Mouse (Mus musculus) forelimb bud, embryonic 11.5 days (tissue): ENCODE measurements around the gene Sept8.

ENCODE experiments used
- DNase-seq: peaks from one replicate; pipeline ENCODE4 v3.0.0-alpha.2; 2012; ENCODE audit warnings: low read depth, low spot score

The Sept8 gene

DNA sequence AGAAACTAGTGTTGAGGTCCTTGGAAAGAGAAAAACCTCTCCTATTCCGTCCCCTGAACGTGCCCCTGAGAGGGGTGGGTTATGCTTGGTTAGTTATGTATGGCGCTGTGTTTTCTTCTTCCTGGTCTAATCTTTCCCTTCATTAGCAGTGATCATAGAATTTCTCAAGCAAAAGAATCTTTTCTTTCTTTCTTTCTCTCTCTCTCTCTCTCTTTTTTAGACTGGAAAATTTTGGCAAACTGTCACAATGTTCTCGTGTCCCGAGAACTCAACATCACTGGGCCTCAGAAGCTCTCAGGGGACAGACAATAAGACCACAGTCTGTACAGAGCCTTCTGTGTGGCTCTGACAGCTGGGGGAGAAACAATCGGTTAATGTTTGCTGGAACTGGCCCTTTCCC, 23.6 kb upstream of the Sept8 start:
- no peak for DNase-seq

GRCm38 (mm10) chr11:53496946-53497345, 22.1 kb upstream of the Sept8 start:
- no peak for DNase-seq

- DNase-seq, result no peak
Observed at GRCm38 (mm10) chr11:53500569-53500968, 18.5 kb upstream of the Sept8 start.

GRCm38 (mm10) chr11:53502039-53502765, 16.9 kb upstream of the Sept8 start:
- no peak for DNase-seq

GRCm38 (mm10) chr11:53503738-53504137, 15.3 kb upstream of the Sept8 start:
- no peak for DNase-seq

- no peak for DNase-seq
Observed at GRCm38 (mm10) chr11:53504376-53504775, 14.7 kb upstream of the Sept8 start.

DNA sequence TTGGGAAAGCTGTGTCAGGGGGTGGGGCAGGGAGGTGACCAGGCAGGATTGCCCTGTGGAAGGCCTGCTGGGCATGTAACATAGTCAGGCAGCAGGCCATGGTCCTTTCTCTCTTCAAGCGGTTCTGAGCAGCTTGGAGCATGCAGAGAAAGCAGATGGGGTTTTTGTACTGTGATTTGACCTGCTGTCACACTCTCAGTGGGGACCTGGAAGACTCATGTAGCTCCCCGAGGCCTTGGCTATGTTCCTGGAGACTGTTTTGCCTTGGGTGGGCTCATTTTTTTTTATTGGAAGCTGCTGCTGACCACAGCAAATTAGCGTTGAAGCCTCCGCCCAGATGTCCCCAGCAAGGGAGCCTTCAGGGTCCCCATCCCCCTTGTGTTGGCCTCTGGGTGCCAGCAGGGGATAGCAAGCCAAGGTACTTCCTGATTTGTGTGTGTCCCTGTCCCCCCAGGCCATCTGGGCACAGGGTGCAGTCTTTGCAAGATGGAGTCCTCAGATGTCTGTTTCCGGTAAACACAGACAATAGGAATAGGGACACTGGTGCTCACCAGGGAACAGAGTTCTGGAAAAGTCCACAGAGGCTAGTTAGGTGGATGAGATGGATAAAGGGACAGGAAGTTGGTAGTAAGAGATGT, 13.9 kb upstream of the Sept8 start:
- no peak for DNase-seq

GRCm38 (mm10) chr11:53507098-53507805, 11.8 kb upstream of the Sept8 start:
- DNase-seq, result no peak

GRCm38 (mm10) chr11:53508152-53508551, 10.9 kb upstream of the Sept8 start:
- no peak for DNase-seq

- no peak for DNase-seq
Observed at GRCm38 (mm10) chr11:53508591-53508990, 10.5 kb upstream of the Sept8 start.

GRCm38 (mm10) chr11:53510351-53510750, 8.7 kb upstream of the Sept8 start:
- no peak for DNase-seq

DNA sequence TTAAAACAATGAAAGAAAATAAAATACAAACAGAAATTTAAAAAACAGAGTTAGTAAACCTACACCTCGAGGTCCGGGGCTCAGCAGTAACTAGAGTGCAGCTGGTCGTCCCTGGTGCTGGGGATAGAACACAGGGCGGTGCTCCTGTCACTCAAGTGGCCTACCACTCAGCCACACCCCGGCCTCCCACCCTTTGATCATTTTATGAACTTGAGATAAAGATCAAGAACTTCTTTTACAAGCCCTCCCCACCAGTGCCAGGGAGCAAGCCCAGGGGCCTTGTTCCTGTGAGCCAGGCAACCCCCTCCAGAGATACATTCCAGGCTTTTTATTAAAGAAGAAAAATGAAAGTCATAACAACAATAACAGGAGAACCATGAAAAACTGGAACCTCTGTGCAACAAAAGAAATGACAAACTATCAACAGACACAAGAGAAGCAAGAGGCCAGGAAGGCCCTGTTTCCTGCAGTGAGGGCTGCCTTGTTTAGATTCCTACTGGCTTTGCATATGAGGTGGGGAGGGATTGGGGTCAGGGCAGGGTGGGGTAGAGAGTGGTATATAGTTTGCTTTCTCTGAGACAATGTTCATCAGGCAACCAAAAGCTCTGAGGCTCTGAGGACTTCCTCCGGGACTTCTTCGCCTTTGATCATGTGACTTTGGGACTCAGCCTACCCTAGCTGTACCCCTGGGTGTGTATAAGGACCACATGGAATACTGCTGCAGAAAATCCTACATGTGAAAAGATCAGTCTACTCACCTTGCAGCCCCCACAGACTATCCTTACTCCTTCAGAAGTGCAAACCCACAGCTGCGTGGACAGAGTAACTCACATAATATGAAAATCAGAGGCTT, 2.1 kb upstream of the Sept8 start:
- DNase-seq, result no peak

DNA sequence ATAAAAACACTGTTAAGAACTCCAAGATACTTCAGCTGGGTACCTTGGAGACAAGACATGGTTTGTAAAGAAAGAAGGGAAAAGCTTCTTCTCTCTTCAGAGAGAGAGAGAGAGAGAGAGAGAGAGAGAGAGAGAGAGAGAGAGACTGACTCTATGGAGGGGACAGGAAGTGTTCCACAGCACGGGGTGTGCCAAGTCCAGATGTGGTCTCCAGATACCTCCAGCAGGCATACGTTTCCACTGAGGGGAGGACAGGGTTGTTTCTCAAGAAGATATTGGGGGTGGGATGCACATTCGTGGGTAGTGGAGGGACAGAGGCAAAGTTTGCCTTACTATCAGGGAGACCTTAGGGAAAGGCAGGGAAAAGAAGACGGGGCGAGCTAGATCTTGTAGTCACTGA, 298 bp upstream of the Sept8 start:
- DNase-seq, result no peak

- DNase-seq, result no peak
Observed at GRCm38 (mm10) chr11:53520122-53520978, 1.3 kb downstream of the Sept8 start.

DNA sequence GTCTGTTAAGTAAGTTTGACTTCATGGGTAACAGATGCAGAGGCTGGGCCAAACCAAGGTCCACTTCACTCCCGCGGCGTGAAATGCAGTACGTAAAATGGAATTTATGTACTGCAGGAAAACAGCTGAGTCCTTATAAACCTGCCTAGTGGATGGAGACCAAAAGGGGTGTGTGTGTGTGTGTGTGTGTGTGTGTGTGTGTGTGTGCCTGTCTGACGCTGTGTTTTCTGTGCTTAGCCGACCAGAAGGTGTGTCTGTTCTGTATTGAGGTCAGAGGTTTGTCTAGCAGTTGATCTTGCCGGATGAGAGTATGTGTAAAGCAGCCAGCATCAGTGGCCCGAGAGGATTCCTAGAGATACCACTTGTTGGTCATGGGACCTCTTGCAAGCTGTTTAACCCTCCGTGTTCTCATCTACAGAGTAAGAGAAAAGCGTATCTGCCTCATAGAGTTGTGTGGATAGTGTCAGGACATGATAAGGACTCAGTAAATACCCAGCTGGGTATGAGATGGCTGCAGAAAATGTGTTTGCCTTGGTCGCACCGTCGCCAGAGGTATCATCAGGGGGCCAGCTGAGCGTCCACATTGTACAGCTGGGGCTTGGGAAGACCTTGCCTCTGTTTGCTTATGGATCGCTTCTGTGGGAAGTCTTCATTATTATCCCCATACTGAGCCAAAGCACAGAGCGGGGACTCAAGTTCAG, 2.2 kb downstream of the Sept8 start:
- no peak for DNase-seq

DNA sequence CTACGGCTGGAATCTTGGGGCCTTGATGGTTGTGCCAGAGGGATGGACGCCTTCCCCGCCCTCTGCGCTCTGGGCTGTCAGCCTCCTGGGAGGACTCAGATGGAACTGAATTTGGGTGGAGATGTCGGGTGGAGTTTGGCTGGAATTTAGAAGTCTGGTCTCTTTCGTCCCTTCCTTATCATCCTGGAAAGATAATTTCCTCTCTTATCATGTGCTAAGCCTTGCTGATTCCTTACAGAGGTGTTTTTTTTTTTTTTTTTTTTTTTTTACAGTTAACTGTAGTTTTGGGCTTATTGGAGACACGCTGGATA, 2.7 kb downstream of the Sept8 start:
- DNase-seq, result no peak

DNA sequence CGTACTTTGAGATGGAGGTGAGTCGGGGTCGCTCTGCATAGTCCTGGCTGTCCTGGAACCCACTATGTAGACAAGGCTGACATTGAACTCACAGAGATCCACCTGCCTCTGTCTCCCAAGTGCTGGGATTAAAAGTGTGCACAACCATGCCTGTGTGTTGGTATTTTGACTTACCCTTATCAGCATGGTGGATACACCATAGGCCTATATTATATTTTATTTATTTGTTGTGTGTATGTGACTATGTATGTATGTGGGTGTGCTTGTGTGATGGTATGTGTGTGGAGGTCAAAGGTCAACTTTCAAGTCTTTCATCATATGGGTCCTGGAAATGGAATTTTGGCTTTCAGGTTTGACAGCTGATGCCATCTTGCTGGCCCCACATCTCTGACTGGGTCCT, 3.3 kb downstream of the Sept8 start:
- DNase-seq, result no peak

DNA sequence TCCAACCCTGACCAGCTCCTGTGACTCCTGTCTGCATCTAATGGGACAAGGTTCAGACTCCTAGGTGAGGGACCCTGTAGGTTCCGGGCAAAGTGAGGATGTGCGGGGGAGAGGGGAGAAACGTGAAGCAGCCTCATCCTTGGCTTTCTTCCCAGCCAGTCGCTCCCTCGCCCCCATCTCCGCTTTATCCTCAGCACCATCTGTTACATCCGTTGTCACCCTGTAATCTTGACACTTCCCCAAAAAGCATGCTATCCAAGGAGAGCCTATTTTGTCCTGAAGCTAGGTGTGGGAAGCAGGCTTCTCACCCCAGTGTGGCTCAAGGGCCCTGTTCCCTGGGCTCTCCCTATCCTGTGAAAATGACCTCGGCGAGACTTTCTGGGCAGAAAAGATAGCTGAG, 3.9 kb downstream of the Sept8 start:
- DNase-seq, result no peak

GRCm38 (mm10) chr11:53523545-53524405, 4.7 kb downstream of the Sept8 start:
- DNase-seq, result peak; percentile 67

DNA sequence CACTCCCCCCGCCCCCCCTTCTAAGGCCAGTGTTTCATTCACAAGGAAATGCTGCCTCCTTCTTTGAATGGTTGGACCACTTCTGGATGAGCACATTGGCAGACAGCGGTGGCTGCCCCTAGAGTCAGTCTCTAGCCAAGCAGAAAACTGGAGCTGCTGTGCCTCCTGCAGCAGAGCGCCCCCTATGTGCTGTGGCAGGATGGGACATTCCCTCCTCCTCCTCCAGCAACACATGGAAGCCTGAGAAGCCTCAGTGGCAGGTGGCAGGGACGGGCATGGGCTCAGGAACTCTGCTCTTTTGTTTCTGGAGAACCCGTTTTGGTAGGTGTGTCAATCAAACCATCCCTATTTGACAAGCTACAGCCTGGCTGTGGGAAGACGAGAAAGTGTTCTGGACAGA, 5.8 kb downstream of the Sept8 start:
- DNase-seq, result no peak
